Mouse (Mus musculus): ENCODE measurements around the gene Rbfox3.

- TF ChIP-seq CTCF (IDR thresholded peaks at IDR 0.05; ENCODE audit: extremely low read depth, insufficient read depth, insufficient read length, insufficient replicate concordance) (no peak), POLR2A (IDR thresholded peaks at IDR 0.05; ENCODE audit: low read depth, low read length) (no peak)
Observed at GRCm38 (mm10) chr11:118663305-118663704, 248.1 kb downstream of the Rbfox3 start.
